Mouse (Mus musculus) heart, adult 9 months (tissue): Measurements from ENCODE around the gene Atp6v1d.

Source experiments
- DNase-seq, 2 experiments: peaks; one replicate each; pipeline ENCODE4 v3.0.0; 2022; ENCODE audit warnings: low spot score in 2 of 2

The Atp6v1d gene

GRCm38 (mm10) chr12:78861496-78862253 lies at the start of gene Atp6v1d, which contains the start of gene Eif2s1:
Atp6v1d (minus strand) TSS chr12:78861638.
Eif2s1 (plus strand) TSS chr12:78861819.
- peak; percentile 98 to 99 for DNase-seq

- DNase-seq: no peak
Measured at GRCm38 (mm10) chr12:78910684-78911461, 49.4 kb upstream of the Atp6v1d start.

DNA sequence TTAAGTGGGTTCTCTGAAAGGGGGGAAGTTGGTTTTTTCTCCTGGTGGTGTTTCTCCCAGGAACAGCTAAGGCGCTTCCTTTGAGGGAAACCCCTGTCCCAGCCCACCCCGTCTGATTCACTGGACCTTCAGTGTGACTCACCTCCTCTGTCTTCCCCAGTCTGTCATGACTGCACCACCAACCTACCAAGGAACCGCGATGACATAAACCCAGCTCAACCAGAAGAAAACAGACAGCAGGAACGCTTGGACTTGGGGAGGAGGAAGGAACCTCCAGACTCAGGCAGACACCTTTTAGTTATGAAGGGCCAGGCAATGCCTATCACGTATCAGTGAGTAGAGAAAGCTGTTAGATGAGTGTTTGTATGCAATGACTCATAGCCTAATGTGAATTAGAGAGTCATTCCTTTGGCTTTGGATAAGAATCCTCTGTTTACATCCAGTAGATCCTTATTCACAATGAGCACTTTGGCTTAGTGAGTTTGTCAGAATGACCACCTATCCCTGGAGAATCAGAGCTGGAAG lies 46.7 kb upstream of the Atp6v1d start:
- DNase-seq: no peak

DNA sequence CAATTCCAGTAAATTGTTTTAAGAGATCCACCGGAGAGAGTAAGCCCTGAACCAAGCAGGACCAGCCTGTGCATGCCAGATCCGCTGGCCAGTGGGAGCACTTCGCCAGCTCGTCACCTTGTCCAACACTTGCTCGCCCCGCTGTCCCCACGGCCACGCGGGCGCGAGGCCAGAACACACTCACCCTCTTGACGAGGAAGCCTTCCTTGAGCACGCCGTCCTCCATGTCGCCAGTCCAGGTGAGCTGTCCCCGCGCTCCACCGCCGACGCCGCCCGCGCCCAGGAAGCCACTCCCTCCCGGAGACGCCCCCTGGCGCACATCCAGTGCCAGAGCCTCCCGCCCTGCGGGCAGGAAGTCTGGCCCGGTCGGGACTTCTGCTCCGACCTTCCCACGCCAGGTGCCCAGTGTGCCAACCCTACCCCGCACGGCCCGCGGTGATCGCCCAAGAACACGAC lies 45.3 kb upstream of the Atp6v1d start, which contains the start of gene Plek2:
Gene Plek2, minus strand, starts transcription at position 258 of the 456 bp plus-strand sequence.
- peak in 1 of 2 experiments; percentile 15 for DNase-seq

DNA sequence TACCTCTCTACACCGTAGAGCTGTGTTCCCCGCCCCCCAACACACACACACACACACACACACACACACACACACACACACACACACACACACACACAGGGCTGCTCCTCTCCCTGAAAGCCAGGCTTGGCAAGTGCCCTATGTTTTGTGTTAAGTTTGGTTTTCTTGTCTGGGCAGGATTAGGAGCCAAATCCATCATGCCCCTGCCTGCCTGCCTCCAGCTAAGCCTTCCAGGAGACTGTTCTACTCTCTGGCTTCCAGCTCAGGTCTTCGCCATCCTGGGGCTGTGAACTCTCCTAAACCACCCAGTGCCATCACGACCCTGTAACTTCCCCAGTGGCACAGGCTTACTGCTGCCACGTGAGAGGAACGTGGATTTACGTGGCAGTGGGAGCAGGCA lies 43.1 kb upstream of the Atp6v1d start:
- DNase-seq: no peak

DNA sequence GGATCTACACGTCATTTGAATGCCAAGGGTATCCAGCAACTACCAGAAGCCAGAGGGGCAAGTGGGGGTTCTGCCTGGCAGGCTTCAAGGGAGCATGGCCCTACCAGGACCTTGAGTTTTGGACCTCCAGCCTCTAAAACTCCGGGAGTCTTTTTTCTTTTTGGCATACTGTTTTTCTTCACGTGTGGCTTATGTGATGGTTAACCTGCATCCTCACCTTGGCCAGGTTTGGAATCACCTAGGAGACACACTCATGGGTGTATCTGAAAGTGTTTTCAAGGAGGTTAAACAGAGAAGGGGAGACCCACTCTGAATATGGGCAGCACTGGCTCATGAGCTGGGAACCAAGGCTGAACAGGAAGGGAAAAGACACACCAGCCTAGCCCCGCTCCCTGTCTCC lies 41.9 kb upstream of the Atp6v1d start:
- DNase-seq: no peak

GRCm38 (mm10) chr12:78901467-78901866 lies 40.0 kb upstream of the Atp6v1d start:
- no peak for DNase-seq

- DNase-seq: no peak
Measured at GRCm38 (mm10) chr12:78897861-78898260, 36.4 kb upstream of the Atp6v1d start.

DNA sequence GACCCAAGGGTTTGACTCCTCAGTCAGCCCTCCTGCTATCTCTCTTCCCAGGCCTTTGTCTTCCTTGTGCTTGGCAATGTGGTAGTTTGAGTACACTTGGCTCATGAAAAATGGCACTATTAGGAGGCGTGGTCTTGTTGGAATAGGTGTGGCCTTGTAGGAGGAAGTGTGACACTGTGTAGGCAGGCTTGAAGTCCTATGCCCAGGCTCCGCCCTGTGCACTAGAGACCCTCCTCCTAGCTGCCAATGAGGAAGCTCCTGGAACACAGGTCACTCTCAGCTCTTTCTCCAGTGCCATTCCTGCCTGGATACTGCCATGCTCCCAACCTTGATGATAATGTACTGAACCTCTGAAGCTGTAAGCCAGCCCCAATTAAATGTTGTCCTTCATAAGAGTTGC lies 29.7 kb upstream of the Atp6v1d start:
- DNase-seq: no peak

DNA sequence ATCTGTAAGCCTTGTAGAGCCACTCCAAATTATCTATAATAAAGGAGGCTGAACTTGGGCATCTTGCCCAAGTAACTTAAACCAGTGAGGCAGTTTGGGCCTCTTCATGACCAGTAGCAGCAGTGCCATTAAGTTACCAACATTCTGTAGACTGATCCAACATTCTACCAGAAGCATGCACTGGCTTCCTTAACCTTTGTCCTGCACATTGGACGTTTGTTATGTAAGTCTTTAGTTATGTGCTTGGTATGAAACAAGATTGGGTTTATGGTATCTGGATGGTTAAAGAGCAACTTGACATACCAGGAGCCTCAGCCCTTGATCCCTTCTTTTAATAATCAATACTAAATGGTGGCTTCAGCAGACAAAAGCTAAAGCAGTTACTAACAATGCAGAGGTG lies 28.6 kb upstream of the Atp6v1d start:
- DNase-seq: no peak

- DNase-seq: no peak
Measured at GRCm38 (mm10) chr12:78874581-78874980, 13.1 kb upstream of the Atp6v1d start.

DNA sequence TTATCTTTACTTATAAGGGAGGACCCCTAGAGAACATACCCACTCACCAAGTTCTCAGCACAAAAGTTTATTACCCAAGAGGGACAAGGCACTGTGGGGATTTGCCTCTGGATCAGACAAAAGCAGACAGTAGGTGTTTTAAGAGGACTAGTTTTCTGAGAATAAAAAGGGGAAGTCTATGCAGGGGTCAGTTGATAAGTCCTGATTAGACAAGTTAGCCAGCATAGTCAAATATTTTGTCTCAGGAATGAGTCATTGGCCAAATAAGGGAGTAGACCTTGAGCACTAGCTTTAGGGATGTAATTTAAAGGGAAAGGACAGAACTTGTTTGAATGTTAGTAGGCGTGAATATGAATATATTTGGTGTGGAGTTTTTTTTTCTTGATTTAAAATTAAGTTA lies 6.7 kb upstream of the Atp6v1d start:
- DNase-seq: no peak

DNA sequence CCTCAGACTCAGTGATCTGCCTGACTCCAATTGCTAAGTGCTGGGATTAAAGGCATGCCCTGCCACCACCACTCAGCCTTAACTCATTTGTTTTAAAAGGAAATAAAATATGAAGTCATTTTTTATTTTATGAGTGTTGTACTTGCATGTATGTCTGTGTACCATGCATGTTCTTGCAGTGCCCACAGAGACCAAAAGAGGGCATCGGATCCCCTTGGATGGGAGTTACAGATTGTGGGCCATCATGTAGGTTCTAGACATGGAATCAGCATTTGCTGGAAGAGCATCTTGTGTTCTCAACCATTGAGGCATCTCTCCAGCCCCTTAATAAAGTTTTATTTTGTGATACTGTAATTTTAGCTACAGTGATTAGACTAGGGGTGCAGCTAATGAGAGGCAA lies 4.0 kb upstream of the Atp6v1d start:
- DNase-seq: no peak

DNA sequence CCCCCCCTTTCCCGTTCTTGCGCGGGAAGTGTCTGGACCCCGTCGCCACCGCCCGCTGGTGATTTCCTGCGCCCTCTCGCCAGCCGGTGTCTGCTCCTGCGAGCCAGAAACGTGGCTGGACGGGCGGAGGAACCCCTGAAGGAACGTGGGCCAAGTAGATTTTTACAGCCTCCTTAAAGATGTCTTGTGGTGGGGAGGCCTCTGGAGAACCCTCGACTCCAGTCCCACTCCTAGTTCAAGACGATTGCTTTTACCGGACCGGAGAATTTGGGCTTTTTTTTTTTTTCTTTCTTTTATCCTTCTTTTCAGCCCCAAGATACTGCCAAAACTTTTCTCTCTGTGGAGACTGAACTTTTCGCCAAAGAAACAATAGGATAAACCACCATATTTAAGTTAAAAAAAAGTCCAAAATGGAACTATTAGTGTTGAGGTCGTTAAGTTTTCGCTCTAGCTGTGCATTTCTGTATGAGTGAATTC lies 854 bp upstream of the Atp6v1d start:
- DNase-seq: no peak

GRCm38 (mm10) chr12:78860921-78861495 lies 430 bp downstream of the Atp6v1d start:
- no peak for DNase-seq

- DNase-seq: no peak
Measured at GRCm38 (mm10) chr12:78848246-78848645, 13.2 kb downstream of the Atp6v1d start.

- no peak for DNase-seq
Measured at GRCm38 (mm10) chr12:78842429-78842828, 19.0 kb downstream of the Atp6v1d start.

- DNase-seq: no peak
Measured at GRCm38 (mm10) chr12:78839906-78840305, 21.5 kb downstream of the Atp6v1d start.

DNA sequence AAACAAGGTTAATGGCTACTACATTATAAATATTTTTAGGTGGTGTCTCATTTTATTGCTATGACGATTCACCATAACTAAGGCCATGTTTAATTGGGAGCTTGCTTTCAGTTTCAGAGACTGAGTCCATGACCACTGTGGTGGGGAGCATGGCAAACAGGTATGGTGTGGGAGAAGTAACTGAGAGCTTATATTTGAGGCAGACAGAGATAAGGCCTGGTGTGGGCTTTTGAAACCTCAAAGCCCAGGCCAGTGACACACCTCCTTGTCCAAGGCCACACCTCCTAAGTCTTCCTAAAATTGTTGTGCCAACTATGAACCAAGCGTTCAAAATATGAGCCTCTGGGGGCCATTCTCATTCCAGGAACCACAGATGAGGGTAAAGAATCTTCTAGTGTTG lies 26.9 kb downstream of the Atp6v1d start:
- DNase-seq: no peak

GRCm38 (mm10) chr12:78814437-78814836 lies 47.0 kb downstream of the Atp6v1d start:
- no peak for DNase-seq

- no peak for DNase-seq
Measured at GRCm38 (mm10) chr12:78801836-78802235, 59.6 kb downstream of the Atp6v1d start.

DNA sequence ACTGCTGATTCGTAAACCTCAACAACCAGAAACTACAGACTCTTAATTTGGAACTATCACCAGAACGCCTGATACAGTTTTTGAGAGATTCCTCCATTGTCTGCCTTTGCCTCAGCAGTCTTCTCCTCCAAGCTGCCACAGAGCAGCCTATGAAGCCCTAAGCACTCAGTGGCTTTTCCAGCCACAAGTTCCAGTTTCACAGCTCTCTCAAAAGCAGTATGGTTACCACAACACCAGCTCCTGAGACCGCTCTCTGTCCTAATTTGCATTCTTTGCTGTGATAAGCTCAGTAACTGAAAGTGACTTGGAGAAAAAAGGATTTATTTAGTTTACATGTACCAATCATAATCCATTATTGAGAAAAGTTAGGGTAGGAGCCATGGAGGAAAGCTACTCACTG lies 61.4 kb downstream of the Atp6v1d start:
- DNase-seq: no peak
